Mouse (Mus musculus) liver, embryonic 14.5 days (tissue): ENCODE data around the gene Gtf3c6. TPM values are rescaled to one million over a fixed set of nuclear protein-coding genes. Genes with fewer than 3 reads are reported as not detected.
A peak's percentile ranks its signal among the peaks of the same experiment; 100 is the strongest.

Source experiments
- ATAC-seq: fragments of 200-750 bp; cut with Nextera tagmentation; 2 replicates; pipeline ENCODE4 v1.8.0; 2017; ENCODE audit warnings: moderate number of reproducible peaks, mild to moderate bottlenecking, moderate library complexity; ENCODE audit not compliant: insufficient read depth
- DNase-seq, 3 experiments: peaks; one replicate each; pipeline ENCODE4 v3.0.0-alpha.2; 2012 to 2013; ENCODE audit warnings: low read depth in 3 of 3, low spot score in 3 of 3
- H3K27ac ChIP-seq: fragments of 300-500 bp; sonication (generic); 2 replicates; pipeline ENCODE4 v1.5.1; 2014; ENCODE audit warnings: moderate library complexity, mild to moderate bottlenecking, control low read depth, inconsistent platforms
- H3K27me3 ChIP-seq: fragments of 300-500 bp; sonication (generic); 2 replicates; pipeline ENCODE4 v1.6.1; 2014; ENCODE audit warnings: mild to moderate bottlenecking, low read length, moderate library complexity; ENCODE audit not compliant: control insufficient read depth, insufficient read depth
- H3K36me3 ChIP-seq: fragments of 300-500 bp; sonication (generic); replicated peaks from 2 replicates; pipeline ENCODE4 v1.6.1; 2014; ENCODE audit warnings: low read depth; ENCODE audit not compliant: control insufficient read depth, insufficient read depth
- H3K4me1 ChIP-seq, 2 experiments: fragments of 200-500 bp in 1 of 2; fragments of 300-500 bp in 1 of 2; sonication (generic) in 1 of 2; replicated peaks; 2 replicates each; pipeline ENCODE4 v1.6.1; 2012 to 2014; ENCODE audit warnings: antibody characterized with exemption in 1 of 2, inconsistent platforms in 1 of 2, low read length in 1 of 2; ENCODE audit not compliant: control insufficient read depth in 2 of 2, insufficient read depth in 2 of 2
- H3K4me2 ChIP-seq: fragments of 300-500 bp; sonication (generic); 2 replicates; pipeline ENCODE4 v1.6.1; 2014; ENCODE audit warnings: low read depth, mild to moderate bottlenecking, control low read depth, moderate library complexity
- H3K4me3 ChIP-seq, 2 experiments: fragments of 200-500 bp in 1 of 2; fragments of 300-500 bp in 1 of 2; sonication (generic) in 1 of 2; 2 replicates each; pipeline ENCODE4 v1.5.1; 2012 to 2014; ENCODE audit warnings: low read depth in 2 of 2, low read length in 2 of 2, mild to moderate bottlenecking in 2 of 2, control low read depth in 1 of 2, inconsistent platforms in 1 of 2, moderate library complexity in 1 of 2; ENCODE audit not compliant: insufficient read depth in 1 of 2
- H3K9ac ChIP-seq: fragments of 300-500 bp; sonication (generic); replicated peaks from 2 replicates; pipeline ENCODE4 v1.6.1; 2014; ENCODE audit warnings: mild to moderate bottlenecking, control low read depth, moderate library complexity
- H3K9me3 ChIP-seq: fragments of 300-500 bp; sonication (generic); 2 replicates; pipeline ENCODE4 v1.6.1; 2016; ENCODE audit warnings: low read length, mixed read lengths; ENCODE audit not compliant: control insufficient read depth
- CTCF ChIP-seq: IDR thresholded peaks from 2 replicates; pipeline ENCODE4 v1.5.1; 2016; ENCODE audit warnings: antibody characterized with exemption, low read depth, control low read depth
- EP300 ChIP-seq: IDR thresholded peaks from 2 replicates; pipeline ENCODE4 v1.6.1; 2016; ENCODE audit warnings: antibody characterized with exemption, low read depth
- WGBS: fragments of 180-500 bp; shearing (Covaris S2); extraction: QIAGEN DNeasy Blood & Tissue Kit; methylation state at CpG from one replicate; pipeline ENCODE4 v1.1.7; 2014; ENCODE audit not compliant: insufficient replicate concordance; 5-methylcytosine and 5-hydroxymethylcytosine counted together
- polyA plus RNA-seq, 2 experiments: library from polyadenylated mRNA; depleted of rRNA in 1 of 2; stranded (reverse) in 1 of 2; unstranded in 1 of 2; fragments of >200 nt; fragmentation: Nextera tagmentation in 1 of 2; extraction: Ambion mirVana in 1 of 2; gene quantifications; 2 replicates each; pipeline versions ENCODE4 v1.2.1 to v1.2.3; 2012 to 2014

Gtf3c6 gene
- polyA plus RNA-seq, 2 experiments = 15.1 to 34.1 TPM

- ATAC-seq = no peak
- Histone ChIP-seq H3K27me3 (no peaks in the 10 kb centered on the region), H3K4me1 (no peaks in the 10 kb centered on the region), H3K9ac (no peak overlapping the region), H3K9me3 (no peaks in the 10 kb centered on the region), H3K36me3 (peaks cover 17% of the 10 kb centered on the region), H3K27ac (no peak overlapping the region), H3K4me3 (no peak overlapping the region), H3K4me2 (no peak overlapping the region)
- TF ChIP-seq CTCF = no peak
- no peak for TF ChIP-seq EP300
- DNase-seq = no peak
- WGBS = 78% methylated on average over 10 of the region's 10 CpGs
Observed at GRCm38 (mm10) chr10:40284179-40284831, 26.4 kb upstream of the Gtf3c6 start.

GRCm38 (mm10) chr10:40283636-40284035 lies 25.7 kb upstream of the Gtf3c6 start:
- DNase-seq (no peak), ATAC-seq (no peak)
- Histone ChIP-seq H3K4me2 (no peak overlapping the region), H3K27me3 (no peaks in the 10 kb centered on the region), H3K4me3 (no peak overlapping the region), H3K9ac (no peak overlapping the region), H3K9me3 (no peaks in the 10 kb centered on the region), H3K36me3 (peaks cover 16% of the 10 kb centered on the region), H3K27ac (no peak overlapping the region), H3K4me1 (peaks cover 0 to 6% of the 10 kb centered on the region in 2 experiments; a peak in 3 of 4 replicates)
- TF ChIP-seq EP300 = no peak
- TF ChIP-seq CTCF = no peak
- WGBS = 88% methylated on average over 9 of the region's 9 CpGs

GRCm38 (mm10) chr10:40281565-40281964 lies 23.7 kb upstream of the Gtf3c6 start:
- no peaks in the 10 kb centered on the region for H3K9me3 ChIP-seq
- 92% methylated on average over 2 of the region's 2 CpGs for WGBS
- peaks cover 0 to 6% of the 10 kb centered on the region in 2 experiments for H3K4me1 ChIP-seq
- no peak for ATAC-seq
- no peaks in the 10 kb centered on the region for H3K27me3 ChIP-seq
- H3K4me3 ChIP-seq = no peak overlapping the region
- DNase-seq = no peak
- H3K4me2 ChIP-seq = no peak overlapping the region
- H3K27ac ChIP-seq = no peak overlapping the region
- no peak overlapping the region for H3K9ac ChIP-seq
- H3K36me3 ChIP-seq = peaks cover 10% of the 10 kb centered on the region
- TF ChIP-seq EP300 = no peak
- TF ChIP-seq CTCF = no peak

GRCm38 (mm10) chr10:40278317-40278716 lies 20.4 kb upstream of the Gtf3c6 start:
- no peak overlapping the region for H3K4me2 ChIP-seq
- H3K27ac ChIP-seq = no peak overlapping the region
- H3K9ac ChIP-seq = no peak overlapping the region
- H3K4me3 ChIP-seq = no peak overlapping the region
- H3K9me3 ChIP-seq = no peaks in the 10 kb centered on the region
- 49% methylated on average over 5 of the region's 5 CpGs for WGBS
- H3K27me3 ChIP-seq = no peaks in the 10 kb centered on the region
- no peaks in the 10 kb centered on the region for H3K36me3 ChIP-seq
- no peak for DNase-seq
- H3K4me1 ChIP-seq = peaks cover 26 to 34% of the 10 kb centered on the region in 2 experiments
- no peak for ATAC-seq
- TF ChIP-seq EP300 = no peak
- TF ChIP-seq CTCF = no peak

GRCm38 (mm10) chr10:40275991-40276390 lies 18.1 kb upstream of the Gtf3c6 start:
- WGBS = 15% methylated on average over 7 of the region's 7 CpGs
- ATAC-seq = 0 out of 2 replicates have a peak, but pooled peaks have one; percentile 3
- Histone ChIP-seq H3K4me1 (peaks cover 33 to 41% of the 10 kb centered on the region in 2 experiments), H3K27ac (peak overlapping the region; percentile 60), H3K4me3 (no peak overlapping the region), H3K4me2 (peak overlapping the region; percentile 29; the same call in 1 of the 2 replicates), H3K27me3 (no peaks in the 10 kb centered on the region), H3K9ac (peak overlapping the region; percentile 47), H3K36me3 (no peaks in the 10 kb centered on the region), H3K9me3 (no peaks in the 10 kb centered on the region)
- peak; percentile 23 to 34 (median 27) for DNase-seq
- TF ChIP-seq CTCF (no peak), EP300 (no peak)
